Mouse (Mus musculus) kidney, postnatal 36 days (tissue): Measurements from ENCODE around the gene Sipa1l1.
A peak's percentile ranks its signal among the peaks of the same experiment; 100 is the strongest.
"Not testable (repeated sequence)": the region's sequence is repeated elsewhere in the genome, so short reads cannot be mapped to it uniquely, and the experiment has no call there.

Source experiments
- DNase-seq, 2 experiments: peaks; one replicate each; pipeline ENCODE4 v3.0.0; 2021 to 2022; ENCODE audit warnings: mixed read lengths in 2 of 2

Gene Sipa1l1

DNA sequence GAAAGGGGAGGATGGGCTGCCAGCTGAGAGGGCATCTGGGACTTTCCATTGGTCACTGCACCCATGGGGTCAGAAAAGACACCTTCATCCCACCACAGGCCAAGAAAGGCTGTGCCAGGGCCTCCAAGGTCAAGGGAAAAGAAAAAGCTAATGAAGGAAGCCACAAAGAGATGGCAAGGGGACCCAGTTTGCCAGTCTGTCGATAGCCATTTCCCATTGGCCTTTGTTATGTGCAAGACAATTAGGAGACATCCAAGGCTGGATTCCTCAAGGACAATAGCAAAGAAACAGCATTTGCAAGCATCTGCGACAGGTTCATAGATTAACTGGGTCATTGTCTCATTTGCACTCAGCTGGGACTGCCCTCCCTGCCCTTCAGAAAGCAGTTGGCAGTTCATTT lies 316.3 kb downstream of the Sipa1l1 start:
- no peak for DNase-seq

DNA sequence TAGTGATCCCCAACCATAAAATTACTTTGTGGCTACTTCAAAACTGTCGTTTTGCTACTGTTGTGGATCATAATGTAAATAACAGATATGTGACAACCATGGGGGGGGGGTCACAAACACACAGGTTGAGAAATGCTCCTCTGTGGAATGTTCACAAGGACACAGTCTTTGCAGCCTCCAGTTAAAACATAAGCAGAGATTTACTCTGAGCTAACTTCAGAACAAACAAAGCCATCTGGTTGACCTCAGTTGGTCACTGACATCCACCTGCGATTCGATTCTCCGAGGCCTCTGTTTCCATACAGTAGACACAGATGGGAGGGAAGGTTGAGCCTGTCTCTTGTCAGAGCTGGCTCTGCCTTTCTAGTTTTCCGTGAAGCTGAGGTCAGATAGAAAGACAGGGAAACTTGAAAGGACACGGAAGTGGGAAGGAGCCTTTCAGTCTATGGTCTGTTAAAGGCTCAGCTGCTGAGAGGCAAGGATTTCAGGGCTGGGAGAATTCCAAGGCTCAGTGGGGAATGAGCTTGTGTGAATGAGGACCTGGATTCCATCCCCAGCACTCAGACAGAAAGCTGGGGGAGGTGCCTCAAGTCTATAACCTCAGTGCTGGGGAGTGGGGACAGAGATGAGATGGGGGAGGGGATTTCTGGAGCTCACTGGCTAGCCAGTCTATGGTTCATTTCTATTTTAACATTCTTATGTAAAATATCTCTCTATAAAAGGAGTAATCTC lies 317.9 kb downstream of the Sipa1l1 start:
- no peak for DNase-seq

DNA sequence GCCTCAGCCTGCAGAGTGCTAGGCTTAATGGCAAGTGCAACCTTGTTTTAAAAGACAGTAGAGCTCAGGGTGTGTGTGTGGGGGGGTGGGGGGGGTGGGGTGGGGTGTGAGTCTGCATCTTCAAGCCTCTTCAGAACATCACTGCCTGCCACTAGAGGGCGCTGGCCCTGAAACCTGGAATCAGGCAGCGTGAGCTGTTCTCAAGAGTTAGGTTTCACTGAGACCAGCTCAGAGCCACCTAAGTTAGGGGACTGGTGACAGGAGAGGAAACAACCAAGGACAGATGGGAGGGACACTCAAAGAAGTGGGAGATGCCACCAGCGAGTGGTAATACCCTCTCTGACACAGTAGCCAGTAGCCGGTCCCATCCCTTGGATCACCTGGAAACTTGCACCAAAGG lies 320.0 kb downstream of the Sipa1l1 start:
- peak in 1 of 2 experiments; percentile 76 for DNase-seq

DNA sequence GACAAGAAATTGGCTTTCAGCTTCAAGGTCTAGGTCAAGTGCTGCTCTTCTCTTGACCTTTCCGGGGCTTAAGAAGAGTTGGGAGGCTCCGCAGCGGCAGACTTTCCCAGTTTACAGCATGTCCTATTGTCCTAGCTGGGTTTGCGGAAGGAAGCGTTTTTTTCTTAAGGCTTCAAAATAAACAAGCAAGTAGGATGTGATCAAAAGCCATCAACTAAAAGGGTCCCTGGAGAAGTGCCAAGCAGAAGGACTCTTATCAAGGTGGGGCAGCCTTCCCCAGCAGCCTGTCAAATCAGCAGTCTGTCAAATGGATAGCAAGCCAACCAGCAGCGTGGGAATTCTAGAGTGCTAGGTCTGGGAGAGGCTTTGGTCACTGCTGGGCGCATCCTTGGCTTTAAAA lies 320.5 kb downstream of the Sipa1l1 start:
- peak; percentile 47 to 51 for DNase-seq

DNA sequence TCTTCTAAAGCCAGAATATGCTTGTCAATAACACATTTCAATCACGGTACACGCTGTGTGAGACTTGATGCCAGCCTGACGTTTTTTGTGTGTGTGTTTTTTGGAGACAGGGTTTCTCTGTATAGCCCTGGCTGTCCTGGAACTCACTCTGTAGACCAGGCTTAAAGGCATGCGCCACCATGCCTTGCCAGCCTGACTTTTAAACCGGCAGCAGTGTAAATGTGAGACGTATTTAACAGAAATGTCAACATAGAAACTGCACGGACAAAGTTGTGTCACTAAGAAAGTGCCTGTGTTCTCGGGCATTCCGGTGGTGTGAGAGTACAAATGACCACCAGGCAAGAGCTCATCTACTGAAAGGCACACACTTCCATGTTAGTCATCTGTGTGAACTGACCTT lies 323.3 kb downstream of the Sipa1l1 start:
- no peak for DNase-seq

DNA sequence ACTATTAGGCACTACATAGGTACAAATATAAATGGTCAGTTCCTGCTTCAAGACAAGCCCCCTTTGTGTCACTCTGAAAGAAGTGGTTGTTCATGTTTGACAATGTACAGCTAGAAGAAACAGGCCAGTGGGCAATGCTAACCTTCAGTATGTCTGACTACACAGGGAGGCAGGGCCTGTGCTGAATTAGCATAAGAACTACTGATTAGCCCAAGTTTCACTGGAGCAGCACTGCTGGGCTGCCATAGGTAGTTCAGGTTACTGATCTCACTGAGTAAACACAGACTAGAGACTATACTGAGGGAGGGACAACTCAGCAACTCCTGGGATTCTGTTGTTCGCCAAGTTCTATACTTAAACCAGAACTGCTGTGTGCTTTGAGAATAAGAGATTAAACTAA lies 324.1 kb downstream of the Sipa1l1 start:
- DNase-seq, result not testable (repeated sequence)

DNA sequence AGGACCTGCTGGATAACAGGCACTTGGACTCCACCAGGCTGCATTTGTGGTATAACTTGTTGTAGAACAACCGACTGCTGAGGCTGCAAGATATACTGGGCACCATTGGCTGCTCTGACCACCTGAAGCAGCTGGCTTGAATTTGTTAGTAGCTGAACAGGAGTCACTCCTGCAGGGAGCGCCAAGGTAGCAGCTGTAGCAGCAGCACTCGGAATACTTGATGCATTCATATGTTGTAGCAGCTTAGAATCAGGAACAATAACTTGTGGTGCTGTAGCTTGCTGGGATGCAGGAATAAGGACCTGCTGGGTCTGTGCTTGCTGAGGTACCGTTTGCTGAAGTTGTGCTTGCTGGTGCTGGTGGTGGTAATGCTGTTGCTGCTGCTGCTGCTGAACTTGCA lies 326.8 kb downstream of the Sipa1l1 start:
- no peak for DNase-seq

DNA sequence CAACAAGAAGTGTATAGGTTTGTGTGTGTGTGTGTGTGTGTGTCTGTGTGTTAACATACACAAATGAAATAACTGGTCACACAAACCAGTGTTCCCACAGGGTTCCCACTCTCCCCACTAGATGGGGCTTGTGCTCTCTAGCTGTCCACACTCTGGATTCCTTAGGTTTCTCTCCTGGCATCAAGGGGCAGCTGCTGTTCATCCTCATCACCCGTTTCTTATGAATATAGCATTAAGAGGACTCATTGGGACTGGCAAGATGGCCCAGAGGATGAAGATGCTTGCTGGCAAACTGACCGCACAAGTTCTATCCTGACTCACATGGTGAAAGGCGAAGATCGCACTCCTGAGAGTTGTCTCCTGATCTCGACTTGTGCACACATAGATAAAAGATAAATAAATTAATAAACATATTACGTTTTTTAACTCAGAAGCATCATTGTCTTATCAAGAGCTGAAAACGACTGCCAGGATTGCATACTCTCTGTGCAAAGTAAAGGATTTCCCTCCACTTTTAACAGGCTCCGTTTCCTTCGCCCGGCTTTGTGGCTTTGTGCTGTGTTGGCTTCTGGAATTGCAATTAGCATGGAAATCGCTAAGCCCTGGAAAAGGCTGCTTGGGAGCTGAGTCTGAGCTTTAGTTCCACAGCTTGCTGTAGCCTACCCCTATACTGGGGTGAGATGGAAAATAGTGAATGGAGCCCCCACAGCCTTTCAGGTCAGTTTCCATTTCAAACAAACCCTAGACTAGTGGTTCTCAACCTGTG lies 328.9 kb downstream of the Sipa1l1 start:
- peak; percentile 36 to 74 for DNase-seq

DNA sequence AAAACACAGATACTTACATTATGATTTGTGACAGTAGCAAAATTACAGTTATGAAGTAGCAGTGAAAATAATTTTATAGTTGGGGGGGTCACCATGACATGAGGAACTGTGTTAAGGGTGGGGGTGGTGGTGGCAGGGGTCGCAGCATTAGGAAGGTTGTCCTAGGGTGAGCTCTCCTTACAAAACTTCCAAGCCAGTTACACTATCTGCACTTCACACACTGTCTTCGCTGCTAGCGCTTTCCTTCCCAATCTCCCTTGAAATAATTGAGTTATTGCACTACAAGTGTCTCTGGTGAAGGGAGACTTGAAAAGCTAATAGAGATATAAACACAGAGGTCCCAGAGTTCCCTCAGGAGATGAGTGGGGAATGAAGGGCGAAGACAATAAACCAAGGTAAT lies 329.6 kb downstream of the Sipa1l1 start:
- no peak for DNase-seq

DNA sequence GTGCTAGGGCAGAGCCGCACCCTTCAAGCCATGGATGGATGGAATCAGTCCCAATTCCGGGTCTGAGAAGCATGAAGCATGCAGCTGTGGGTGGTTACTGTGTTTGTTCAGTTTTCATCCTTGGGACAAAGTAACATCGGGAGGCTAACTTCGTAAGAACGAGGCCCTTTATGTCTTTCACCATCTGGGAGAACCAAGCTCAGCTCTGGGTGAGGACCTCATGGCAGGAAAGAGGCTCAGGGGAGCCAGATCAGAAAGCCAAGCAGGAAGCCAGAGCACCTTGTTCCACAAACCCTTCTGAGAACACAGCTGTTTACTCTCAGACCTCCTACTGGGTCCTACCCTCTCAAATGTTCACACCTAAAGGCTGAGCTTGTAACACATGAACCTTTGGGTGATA lies 330.6 kb downstream of the Sipa1l1 start:
- no peak for DNase-seq
